ENCODE assay signal across 16 mouse cellular contexts in the genomic region with DNA sequence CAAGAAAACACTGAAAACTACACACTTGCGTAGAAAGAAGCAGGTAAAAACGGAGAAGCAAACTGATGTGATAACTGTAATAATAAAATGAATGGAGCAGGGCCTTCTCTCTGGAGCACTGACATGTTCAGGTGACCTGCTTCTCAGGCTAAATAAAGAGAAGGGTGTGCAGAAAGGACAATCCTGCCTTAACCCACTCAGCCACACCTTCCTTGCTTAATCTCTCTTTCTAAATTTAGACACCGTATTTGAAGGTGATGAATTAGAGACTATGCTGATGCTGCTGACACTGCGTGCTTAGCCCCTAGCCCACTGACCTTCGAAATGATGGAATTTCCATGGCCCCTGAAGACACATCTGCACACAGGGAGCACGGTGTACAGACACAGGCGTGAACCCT.
"Had no signal": no experiment of that assay in that cellular context is flagged by ENCODE, and none has a peak within 500 bp of the region (broad histone marks: within the 10 kb centered on the region; RNA-seq: fewer than 3 reads in every experiment).

No protein-coding gene starts in this region.

- H3K27me3 ChIP-seq: limb, embryonic 13.5 days; liver, embryonic 13.5 days; stomach, embryonic 15.5 days had no signal

- DNase-seq: kidney, postnatal 25 days; layer of hippocampus, adult 9-11 months; liver; liver, embryonic 13.5 days; lung, embryonic 14.5 days; midbrain, embryonic 14.5 days; right cerebral cortex, postnatal 25 days; spleen, adult 18-20 months; thymus, postnatal 25 days had no signal

- H3K9me3 ChIP-seq: limb, embryonic 10.5 days; limb, embryonic 13.5 days; liver, embryonic 13.5 days; stomach, embryonic 15.5 days had no signal

- H3K4me1 ChIP-seq: limb, embryonic 10.5 days; liver, embryonic 13.5 days; stomach, embryonic 15.5 days had no signal

- H3K27ac ChIP-seq: kidney, postnatal 0 days; layer of hippocampus, adult 2 months; limb, embryonic 10.5 days; limb, embryonic 13.5 days; liver, embryonic 13.5 days; macrophage; stomach, embryonic 15.5 days had no signal

- H3K4me2 ChIP-seq: limb, embryonic 13.5 days; liver, embryonic 13.5 days; lung, embryonic 14.5 days; stomach, embryonic 15.5 days had no signal

- H3K9ac ChIP-seq: limb, embryonic 13.5 days; liver, embryonic 13.5 days; lung, embryonic 14.5 days; stomach, embryonic 15.5 days had no signal

- ATAC-seq: lung, postnatal 0 days had no signal

- H3K36me3 ChIP-seq: limb, embryonic 10.5 days; limb, embryonic 13.5 days; liver, embryonic 13.5 days; stomach, embryonic 15.5 days had no signal

- H3K4me3 ChIP-seq: layer of hippocampus, adult 2 months; limb, embryonic 10.5 days; limb, embryonic 13.5 days; liver, embryonic 13.5 days; stomach, embryonic 15.5 days had no signal
